Mouse (Mus musculus): Measurements from ENCODE around the gene Dnaja2.

Dnaja2 gene

DNA sequence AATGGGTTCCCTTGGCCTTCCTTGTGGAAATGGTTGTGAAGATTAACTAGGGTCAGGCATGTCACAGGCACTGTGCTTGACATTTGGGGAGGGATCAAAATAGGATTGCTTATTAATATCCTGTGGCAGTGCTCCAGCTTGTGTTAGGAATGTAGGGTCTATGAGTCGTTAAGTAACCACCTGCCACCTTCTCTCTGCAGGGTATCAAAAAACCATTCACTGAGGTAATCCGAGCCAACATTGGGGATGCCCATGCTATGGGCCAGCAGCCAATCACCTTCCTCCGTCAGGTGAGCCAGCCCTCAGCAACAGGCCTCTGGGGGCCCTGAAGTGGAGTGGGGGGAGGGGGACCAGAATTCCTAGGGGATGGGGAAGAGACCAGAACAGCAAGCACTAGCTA is 52.1 kb downstream of the Dnaja2 start:
- in situ Hi-C loops (cut with MboI; ENCODE audit: low sequenced_read_pairs): no loop called here

DNA sequence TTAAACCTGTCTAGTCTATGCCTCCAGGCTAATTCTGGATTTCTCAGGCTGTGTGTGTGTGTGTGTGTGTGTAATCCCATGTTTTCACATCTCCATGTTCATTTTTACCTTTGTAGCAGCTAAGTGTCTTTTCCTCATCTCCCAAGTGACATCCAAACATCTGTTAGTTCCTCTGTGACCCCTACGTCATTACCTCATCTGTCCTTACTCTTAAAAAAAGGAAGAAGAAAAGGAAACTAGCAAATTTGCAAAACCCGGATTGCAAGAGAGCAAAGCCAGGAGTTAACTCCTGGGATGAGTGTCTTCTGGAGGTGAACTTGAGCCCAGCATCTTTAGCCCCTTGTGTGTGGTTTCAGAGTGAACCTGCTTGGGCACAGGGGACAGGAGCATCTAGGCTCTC is 52.8 kb downstream of the Dnaja2 start:
- in situ Hi-C loops (cut with MboI; ENCODE audit: low sequenced_read_pairs): no loop called here

DNA sequence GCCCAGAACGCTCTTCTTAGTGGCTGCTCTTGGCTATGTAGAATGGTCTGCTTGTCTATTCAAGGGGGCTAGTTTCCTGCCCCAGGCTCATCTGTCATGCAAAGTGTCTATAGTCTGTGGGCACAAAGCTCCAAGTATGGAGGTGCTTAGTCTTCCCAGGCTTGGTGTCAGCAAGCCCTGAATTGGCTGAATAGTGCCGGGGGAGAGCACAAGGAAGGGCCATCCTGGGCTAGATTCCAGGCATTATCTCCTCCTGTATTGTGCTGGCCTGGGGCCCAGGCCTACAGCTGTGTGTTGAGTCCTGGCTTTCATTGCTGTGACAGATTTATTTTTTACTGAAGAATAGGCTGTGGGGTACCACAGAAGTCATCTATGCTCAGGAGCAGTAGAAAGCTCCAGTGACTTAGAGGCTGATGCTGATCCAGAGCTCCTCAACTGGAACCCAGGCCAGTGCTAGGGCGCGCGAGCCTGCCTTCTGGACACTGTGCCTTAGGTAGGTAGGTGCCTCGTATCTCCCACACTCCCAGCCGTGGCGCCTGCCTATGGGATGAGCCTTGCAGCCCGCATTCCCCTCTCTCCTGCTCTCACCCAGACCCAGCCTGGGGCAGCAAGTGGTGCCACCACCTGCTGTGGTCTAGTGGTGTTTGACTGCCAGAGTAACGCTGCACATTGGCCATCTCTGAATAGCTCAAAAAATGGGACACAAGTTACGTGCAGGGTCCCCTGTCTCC is 54.0 kb downstream of the Dnaja2 start:
- in situ Hi-C loops (cut with MboI; ENCODE audit: low sequenced_read_pairs): no loop called here

DNA sequence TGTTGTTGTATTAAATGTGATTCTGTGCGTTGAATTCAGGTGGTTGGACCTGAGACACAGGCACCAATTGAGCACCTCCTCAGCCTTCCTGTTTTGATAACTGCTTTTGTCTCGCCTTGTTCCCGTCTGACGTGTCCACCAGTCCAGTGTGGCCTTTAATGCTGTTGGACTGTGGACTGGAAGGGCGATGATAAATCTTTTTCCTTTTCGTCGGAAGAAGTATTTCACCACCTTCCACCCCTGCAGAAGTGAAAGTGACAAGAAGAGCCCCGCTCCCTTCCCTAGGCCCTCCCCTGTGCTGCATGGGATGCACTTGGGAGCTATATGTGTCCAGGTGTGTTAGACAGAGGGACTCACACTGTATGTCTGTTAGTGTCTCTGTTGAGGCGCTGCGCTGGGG is 54.7 kb downstream of the Dnaja2 start:
- in situ Hi-C loops (cut with MboI; ENCODE audit: low sequenced_read_pairs): no loop called here

DNA sequence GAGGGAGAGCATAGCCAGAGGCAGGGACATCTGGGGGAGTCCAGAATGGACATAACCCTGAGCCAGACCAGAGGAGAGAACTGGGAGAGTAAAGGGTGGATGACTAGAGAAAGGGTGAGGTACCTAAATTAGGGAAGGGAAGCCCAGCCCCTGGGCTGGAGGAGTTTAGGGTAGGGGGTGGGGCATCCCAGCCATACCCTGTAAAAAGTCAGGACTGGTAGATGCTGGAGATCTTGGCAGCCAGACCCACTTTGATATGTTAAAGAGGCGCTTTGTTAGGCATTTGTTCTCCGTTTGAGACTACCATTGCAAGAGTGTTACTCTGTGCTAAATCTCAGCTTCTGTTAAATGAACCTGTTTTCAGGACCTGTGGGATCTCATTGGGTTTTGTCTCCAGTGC is 56.6 kb downstream of the Dnaja2 start:
- in situ Hi-C loops (cut with MboI; ENCODE audit: low sequenced_read_pairs): no loop called here

DNA sequence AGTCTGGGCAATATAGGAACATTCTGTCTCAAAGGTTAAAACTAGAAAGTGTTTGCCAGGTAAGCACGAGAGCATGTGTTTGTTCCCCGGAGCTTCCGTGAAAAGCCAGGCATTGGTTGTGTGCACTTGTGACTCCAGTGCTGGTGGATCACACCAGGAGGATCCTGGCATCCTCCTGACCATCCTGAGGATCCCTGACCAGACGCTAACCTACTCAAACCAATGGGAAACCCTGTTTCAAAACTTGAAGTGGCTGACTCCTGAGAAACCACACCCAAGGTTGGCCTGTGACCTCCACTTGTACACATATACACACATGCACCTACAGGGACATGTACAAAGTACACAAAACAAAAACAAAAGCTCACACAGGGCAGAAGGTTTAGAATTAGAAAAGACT is 58.4 kb downstream of the Dnaja2 start:
- in situ Hi-C loops (cut with MboI; ENCODE audit: low sequenced_read_pairs): no loop called here

DNA sequence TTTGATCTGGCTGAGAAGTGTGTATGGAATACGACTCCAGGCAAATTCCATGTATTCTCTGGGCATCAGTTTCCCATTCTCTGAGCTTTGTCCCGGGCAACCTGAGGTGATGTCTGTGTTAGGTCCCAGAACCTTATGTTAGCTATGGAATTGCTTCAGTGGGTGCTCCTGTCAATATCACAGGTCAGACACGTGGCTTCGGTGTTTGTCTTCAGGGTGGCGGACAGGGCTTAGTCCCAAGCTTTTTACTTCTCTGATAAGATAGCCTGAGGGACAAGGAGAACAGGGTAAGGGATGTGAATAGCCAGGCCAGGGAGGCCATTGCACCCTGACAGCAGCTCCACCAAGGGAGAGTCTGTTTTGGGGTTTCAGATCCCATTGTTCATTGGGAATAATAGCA is 59.0 kb downstream of the Dnaja2 start:
- in situ Hi-C loops (cut with MboI; ENCODE audit: low sequenced_read_pairs): no loop called here

DNA sequence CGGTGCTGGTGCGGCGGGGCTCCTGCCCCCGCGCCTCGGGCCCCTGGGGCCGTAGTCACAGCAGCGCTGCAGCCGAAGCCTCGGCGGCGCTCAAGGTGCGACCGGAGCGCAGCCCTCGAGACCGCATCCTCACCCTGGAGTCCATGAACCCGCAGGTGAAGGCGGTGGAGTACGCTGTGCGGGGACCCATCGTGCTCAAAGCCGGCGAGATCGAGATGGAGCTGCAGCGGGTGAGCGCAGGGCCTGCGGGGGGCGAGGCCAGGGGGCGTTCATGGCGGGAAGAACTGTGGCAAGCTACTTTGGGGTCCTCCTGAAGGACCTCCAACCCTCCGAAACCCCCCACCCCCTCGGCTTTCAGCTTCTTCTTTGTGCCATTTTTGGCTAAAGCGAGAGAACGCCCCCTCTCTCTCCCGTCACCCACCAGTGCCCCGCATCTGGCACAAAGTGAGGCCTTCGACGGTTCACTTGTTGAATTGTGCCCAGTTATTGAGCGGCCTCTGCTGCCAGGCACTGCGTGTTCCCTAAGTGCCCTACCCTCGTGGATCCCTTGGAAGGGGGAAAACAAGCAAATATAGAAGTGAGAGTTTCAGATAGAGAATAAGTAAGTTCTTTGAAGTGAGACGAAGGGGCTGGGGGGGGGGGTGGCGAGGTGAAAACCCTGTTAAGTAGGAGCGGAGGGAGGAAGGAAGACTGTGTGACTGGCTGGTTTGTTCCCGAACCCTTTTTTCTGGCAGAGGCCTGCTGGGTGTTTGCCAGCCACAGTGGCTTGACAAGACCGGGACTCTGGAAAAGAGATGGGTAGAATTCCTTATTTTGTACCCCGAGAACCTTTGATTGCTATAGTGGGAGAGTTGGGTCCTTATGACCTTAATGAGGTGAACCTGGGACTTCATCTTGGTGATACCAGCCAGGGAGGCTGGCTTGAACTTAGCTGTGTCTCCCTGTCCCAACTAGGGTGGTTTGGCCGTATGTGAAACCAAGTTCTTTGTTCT is 61.9 kb downstream of the Dnaja2 start:
- in situ Hi-C loops (cut with MboI; ENCODE audit: low sequenced_read_pairs): no loop called here

DNA sequence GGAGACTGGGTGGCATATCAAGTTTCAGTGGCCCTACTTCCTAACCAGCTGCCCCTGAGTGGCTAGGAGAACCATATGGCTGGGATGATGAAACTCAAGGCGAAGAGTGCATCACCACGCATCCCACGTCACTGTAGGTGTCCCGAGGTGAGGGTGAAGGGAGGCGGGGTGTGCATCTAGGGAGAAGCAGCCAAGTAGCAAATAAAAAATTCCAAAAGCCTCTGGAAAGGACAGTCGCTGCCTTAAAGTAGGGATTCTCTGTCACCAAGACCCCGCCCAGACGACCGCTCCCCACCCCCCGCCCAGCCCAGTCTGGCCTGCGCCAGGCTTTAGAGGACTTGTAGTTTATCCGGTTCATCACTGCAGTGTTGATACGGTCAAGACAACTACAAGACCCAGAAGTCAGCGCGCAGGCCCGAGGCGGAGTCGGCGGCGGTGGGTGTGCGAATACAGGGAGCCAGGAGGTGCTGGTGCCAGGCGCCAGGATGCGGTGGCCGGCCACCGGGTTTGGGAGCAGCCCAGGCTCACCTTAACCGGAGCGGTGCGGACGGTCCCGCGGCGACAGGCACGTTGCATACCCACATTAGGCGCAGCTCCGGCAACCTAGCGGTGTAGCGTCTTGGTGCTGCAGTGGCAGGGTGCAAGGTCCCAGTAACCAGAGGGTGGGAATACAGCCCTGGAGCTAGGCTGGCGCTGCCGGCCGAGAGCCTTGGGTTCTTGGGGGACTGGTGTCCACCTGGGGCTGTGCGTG is 62.8 kb downstream of the Dnaja2 start, which contains the start of gene Gpt2:
TSS of gene Gpt2 (plus strand) at position 452 of the 751 bp plus-strand sequence.
- in situ Hi-C loops (cut with MboI; ENCODE audit: low sequenced_read_pairs): no loop called here

DNA sequence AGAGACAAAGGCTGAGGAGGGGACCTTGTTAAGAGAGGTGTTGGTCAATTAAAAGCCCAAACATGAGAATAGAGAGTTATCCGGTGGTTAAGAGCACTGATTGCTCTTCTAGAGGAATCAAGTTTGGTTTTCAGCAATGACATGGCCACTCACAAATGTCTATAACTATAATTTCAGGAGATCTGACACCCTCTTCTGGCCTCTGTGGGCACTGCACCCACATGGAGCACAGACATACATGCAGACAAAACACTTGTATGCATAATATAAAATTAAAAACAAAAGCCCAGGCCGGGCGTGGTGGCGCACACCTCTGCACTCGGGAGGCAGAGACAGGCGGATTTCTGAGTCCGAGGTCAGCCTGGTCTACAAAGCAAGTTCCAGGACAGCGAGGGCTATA is 65.6 kb downstream of the Dnaja2 start:
- in situ Hi-C loops (cut with MboI; ENCODE audit: low sequenced_read_pairs): no loop called here

DNA sequence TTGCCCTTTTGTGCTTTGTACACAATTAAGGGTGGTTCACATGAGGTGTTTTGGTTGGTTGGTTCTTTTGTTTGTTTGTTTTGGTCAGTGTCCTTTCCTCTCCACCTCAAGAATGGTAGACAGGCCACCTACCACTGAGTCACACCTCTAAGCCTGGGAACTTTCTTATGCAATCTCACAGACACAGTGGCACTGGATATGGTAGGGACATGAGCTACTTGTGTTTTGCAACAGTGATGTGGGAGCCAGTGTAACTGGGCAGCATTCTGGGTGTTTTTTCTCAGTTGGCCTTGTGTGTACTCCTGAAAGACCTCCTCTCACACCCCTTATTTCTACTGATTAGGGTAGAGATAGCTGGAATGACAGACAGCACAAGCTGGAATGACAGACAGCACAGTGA is 66.5 kb downstream of the Dnaja2 start:
- in situ Hi-C loops (cut with MboI; ENCODE audit: low sequenced_read_pairs): no loop called here

DNA sequence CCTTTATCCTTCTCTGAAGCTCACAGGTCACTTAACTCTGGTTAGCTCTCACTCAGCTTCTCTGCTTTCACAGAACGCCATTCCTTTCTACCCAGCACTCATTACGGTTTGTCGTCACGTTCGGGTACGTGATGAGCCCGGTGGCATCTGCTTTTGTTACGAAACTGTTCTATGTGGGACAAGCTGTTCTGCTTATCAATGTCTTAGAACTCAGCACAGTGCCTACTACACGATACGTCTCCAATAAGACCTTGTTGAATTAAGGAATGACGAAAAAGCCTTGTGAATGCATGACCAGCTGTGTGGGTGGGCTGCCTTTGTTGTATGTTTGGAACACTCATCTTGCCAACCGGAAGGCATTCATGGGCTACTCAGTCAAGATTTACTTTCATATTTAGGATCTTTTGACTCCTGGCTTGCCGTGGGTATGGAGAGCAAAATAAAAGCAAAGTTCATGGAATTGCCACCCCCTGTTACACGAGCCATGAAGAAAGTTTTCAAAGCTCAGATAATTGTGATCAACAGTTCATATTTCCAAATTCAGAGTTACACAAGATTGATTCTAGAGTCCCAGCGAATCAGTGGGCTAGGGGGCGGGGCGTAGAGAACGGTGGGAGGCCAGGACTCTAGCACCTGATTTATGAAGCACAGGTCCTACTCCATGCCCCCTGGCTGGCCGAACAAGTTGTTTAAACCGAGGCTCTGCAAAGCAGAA is 67.1 kb downstream of the Dnaja2 start:
- in situ Hi-C loops (cut with MboI; ENCODE audit: low sequenced_read_pairs): no loop called here
